Mouse (Mus musculus): ENCODE measurements around the gene Mcub. TPM values are rescaled to one million over a fixed set of nuclear protein-coding genes. Genes with fewer than 3 reads are reported as not detected.

Mcub gene
- total RNA-seq (2023), result not detected in 4 replicates

GRCm38 (mm10) chr3:129969432-129970395, at the start of gene Mcub:
TSS of gene Mcub (minus strand) at chr3:129970206.

GRCm38 (mm10) chr3:129901271-129901809, 68.7 kb downstream of the Mcub start, which contains the start of gene Casp6:
TSS of gene Casp6 (plus strand) at chr3:129901425.

DNA sequence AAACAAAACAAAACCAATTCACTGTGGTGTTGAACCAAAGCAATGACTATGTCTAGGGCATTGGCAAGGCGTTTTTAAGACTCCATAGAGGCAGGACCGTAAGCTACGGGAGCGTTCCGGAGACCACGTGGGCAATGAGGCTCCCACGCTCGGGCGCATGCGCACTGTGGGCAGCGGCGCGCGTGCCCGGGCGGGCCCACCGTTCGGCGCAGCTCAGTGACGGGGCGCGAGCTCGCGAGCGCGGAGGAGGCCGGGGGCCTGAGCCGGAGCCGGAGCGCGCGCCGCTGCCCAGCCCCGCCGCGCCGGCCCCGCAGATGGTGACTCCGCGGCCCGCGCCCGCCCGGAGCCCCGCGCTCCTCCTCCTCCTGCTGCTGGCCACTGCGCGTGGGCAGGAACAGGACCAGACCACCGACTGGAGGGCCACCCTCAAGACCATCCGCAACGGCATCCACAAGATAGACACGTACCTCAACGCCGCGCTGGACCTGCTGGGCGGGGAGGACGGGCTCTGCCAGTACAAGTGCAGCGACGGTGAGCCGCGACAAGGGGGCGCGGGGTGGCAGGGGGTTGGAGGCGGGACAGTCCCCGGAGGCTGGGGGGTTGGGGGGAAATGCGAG, 91.5 kb downstream of the Mcub start, which contains the start of gene Pla2g12a:
Pla2g12a (plus strand) TSS at position 202 of the 617 bp plus-strand sequence.

Other genes with a start within 250 kb of the Mcub start
- gene Egf, start 214.9 kb downstream of the Mcub start, total RNA-seq (2023), result 3.4 to 6.0 TPM (median 5.3 TPM) in 4 replicates
- not detected in 4 replicates for gene Lrit3, start 166.2 kb downstream of the Mcub start, total RNA-seq (2023)
- gene Rrh, start 147.6 kb downstream of the Mcub start, total RNA-seq (2023), result 3.1 to 4.5 TPM (median 3.8 TPM) in 4 replicates
- 60.8 to 72.6 TPM (median 66.1 TPM) in 4 replicates for gene Gar1, start 138.8 kb downstream of the Mcub start, total RNA-seq (2023)
- gene Cfi, start 134.3 kb downstream of the Mcub start, total RNA-seq (2023), result not detected in 4 replicates
- 11.3 to 17.0 TPM (median 13.3 TPM) in 4 replicates for gene Pla2g12a, start 91.6 kb downstream of the Mcub start, total RNA-seq (2023)
- 23.0 to 28.2 TPM (median 26.5 TPM) in 4 replicates for gene Casp6, start 68.8 kb downstream of the Mcub start, total RNA-seq (2023)
- 107 to 125 TPM (median 115 TPM) in 4 replicates for gene Sec24b, start 91.3 kb upstream of the Mcub start, total RNA-seq (2023)
- not detected in 4 replicates for gene Col25a1, start 161.3 kb upstream of the Mcub start, total RNA-seq (2023)

Measured in B cell, adult 62 days (primary cell).